Mouse (Mus musculus): ENCODE measurements around the gene Mtrf1. TPM values are rescaled to one million over a fixed set of nuclear protein-coding genes. Genes with fewer than 3 reads are reported as not detected.

Gene Mtrf1
- total RNA-seq (2017) = 20.4 and 22.2 TPM in 2 replicates

DNA sequence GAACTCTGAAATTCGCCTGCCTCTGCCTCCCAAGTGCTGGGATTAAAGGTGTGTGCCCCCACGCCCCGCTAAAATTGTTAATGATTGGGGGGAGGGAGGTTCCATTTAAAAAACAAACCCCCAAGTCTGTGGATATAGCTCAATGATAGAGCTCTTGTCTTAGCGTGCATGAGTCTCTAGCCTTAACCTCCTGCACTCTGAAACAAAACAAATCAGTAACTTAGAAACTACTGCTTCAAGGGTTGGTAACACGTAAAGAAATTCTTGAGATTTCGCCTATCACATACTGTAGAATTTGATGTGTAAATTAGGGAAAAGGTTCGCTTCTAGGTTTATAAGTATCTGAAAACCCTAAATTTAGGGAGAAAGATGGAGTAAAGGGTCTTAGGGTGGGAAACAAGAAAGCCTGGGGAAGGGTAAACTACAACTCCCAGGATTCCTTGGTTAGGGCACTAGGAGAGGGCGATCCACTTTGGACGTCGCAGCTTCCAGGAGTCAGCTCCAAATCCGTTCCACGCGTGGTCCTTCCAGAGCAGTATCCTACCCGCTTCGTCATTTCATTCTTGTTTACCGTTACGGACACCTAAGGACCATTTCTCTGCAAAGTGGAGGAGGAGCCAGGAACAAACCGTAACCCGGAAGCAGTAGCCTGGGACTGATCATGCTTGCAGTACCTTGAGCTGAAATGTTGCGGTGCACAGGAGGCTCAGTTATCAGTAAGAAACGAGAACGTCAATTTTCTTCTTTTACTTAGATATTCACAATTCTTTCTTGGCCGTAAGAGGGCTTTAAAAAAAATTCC is at the start of gene Mtrf1:
TSS of gene Mtrf1 (plus strand) at position 452 of the 802 bp plus-strand sequence.
- peak; percentile 84 to 86 for ATAC-seq (replicated peaks in 1 of 2; ENCODE audit: insufficient read depth in 1 of 2, low FRiP score in 2 of 2, low TSS enrichment in 1 of 2, low read depth in 1 of 2, poor library complexity in 2 of 2, severe bottlenecking in 2 of 2)

DNA sequence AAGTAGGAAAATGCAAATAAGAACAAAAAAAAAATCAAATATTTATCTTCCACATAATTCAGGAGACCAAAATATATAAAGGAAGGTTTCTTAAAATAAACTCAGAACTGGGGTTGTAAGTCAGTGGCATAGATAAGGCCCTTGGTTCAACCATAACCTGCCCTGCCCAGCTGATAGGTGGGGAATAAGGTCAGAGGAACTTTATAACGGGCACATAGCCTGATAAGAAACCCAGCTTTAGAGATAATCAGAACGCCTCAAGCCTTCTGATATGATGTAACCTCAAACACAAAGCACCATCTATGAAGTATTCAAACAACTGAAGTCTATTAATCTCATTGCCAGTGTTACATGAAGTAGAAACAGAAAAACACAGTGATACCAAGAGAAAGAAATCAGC is 39.5 kb upstream of the Mtrf1 start:
- ATAC-seq (replicated peaks in 1 of 2; ENCODE audit: insufficient read depth in 1 of 2, low FRiP score in 2 of 2, low TSS enrichment in 1 of 2, low read depth in 1 of 2, poor library complexity in 2 of 2, severe bottlenecking in 2 of 2) = no peak

DNA sequence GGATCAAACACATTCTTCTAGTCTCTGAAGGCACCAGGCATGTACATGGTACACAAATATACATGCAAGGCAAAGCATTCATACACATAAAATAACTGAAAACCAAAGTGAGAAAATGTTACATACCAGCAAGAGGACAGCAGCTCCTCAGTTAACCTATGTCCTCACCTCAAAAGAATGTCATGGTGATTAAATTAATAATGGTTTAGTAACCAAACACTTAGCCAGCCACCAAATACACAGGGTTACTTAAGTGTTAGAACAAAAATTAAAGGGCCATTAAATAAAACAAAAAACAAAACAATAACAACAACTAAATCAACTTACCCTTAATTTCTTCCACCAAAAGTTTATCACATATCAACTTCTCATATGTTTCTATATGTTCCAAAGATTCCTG is 20.5 kb upstream of the Mtrf1 start:
- no peak for ATAC-seq (replicated peaks in 1 of 2; ENCODE audit: insufficient read depth in 1 of 2, low FRiP score in 2 of 2, low TSS enrichment in 1 of 2, low read depth in 1 of 2, poor library complexity in 2 of 2, severe bottlenecking in 2 of 2)

DNA sequence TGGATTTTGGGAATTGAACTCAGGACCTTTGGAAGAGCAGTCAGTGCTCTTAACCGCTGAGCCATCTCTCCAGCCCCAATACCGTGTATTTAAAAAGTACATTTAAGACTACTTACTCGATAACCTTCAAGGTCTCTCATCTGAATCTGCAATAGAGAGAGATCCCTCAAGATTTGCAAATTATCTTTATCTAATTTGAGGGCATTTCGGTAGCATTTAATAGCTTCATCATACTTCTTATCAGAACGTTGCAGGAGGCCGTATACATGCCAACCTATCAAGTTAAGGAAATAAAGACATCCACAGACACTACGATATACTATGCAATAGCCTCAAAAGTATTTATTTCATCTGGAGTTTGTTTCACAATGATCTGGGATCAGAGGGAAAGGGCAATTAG is 14.5 kb upstream of the Mtrf1 start:
- ATAC-seq (replicated peaks in 1 of 2; ENCODE audit: insufficient read depth in 1 of 2, low FRiP score in 2 of 2, low TSS enrichment in 1 of 2, low read depth in 1 of 2, poor library complexity in 2 of 2, severe bottlenecking in 2 of 2) = no peak

DNA sequence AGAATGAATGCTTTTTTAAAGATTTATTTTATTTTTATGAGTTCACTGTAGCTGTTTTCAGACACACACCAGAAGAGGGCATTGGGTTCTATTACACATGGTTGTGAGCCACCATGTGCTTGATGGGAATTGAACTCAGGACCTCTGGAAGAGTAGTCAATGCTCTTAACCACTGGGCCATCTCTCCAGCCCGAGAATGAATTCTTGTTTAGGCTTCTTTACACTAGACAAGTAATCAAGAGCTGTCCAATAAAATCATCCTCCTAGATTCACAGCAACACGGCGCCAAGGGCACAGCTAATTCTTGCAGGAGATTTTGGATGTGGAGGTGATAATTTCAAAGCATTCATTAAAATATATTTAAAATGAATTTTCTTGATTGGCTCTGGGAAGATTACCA is 9.3 kb upstream of the Mtrf1 start:
- ATAC-seq (replicated peaks in 1 of 2; ENCODE audit: insufficient read depth in 1 of 2, low FRiP score in 2 of 2, low TSS enrichment in 1 of 2, low read depth in 1 of 2, poor library complexity in 2 of 2, severe bottlenecking in 2 of 2) = no peak

DNA sequence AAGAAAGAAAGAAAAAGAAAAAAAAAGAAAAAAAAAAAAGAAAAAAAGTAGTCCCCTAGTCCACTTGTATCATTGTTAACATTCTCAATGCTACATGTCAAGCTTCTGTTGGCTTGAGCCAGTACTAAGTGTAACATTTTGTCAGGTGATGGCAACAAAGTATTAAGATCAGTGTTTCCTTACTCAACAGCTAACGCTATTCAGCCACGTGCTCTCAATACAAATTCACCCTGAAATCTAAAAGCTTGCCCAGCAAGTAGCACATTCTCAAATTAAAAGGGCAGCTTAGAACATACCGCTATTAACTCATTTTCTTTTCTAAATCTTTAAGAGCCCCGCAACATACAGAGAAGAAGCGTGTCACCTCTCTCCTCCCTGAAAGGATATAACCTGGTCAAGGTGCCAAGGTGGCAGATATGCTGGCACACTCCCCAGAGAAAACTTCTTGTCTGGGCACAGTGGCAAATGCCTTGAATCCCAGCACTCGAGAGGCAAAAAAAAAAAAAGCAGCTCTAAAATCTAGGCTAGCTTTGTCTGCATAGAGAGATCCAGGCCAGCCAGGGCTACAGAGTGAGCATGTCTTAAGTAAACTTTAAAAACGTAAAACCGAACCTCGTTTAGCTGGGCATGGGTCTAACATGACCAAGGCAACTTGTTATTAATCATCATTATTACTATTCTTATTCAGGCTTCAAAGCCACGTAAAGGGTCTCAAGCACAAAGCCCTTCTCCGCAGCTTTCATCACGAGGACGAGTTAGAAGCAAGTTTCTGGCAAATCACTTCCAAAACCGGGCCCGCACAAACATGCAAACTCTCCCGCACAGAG is 7.9 kb upstream of the Mtrf1 start:
- no peak; a peak in 1 of 4 replicates for ATAC-seq (replicated peaks in 1 of 2; ENCODE audit: insufficient read depth in 1 of 2, low FRiP score in 2 of 2, low TSS enrichment in 1 of 2, low read depth in 1 of 2, poor library complexity in 2 of 2, severe bottlenecking in 2 of 2)

DNA sequence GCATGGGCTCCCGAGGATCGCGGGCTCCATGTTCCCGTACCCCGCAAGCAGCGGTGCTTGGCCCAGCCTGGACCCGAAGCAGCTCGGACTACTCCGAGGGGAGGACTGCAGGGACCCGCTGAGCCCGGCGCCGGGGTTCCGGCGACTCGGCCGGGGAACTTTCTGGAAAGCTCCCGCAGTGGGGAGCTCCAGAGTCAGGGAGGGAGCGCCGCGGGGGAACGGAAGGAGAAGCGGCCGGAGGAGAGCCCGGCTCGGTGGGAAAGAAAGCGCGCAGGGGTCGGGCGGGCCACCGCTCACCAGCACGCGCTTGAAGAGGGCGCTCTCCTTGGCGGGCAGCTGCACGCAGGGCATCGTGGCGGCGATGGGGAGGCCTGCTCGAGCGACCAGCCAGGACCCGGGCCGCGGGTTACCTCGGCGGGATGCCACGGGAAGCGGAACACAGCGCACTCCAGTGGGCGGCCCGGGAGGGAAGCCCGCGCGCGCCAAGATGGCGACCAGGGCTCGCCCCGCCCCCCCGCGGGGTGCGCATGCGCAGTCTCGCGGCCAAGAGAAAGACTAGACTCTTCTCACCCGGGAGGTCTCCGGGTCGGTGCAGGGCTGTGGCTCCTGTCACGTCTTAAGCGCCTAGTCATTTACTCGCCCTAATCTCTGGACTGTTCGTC is 7.2 kb upstream of the Mtrf1 start, which contains the start of gene Naa16:
TSS of gene Naa16 (minus strand) at position 514 of the 662 bp plus-strand sequence.
- ATAC-seq (replicated peaks in 1 of 2; ENCODE audit: insufficient read depth in 1 of 2, low FRiP score in 2 of 2, low TSS enrichment in 1 of 2, low read depth in 1 of 2, poor library complexity in 2 of 2, severe bottlenecking in 2 of 2) = peak; percentile 74 to 86

DNA sequence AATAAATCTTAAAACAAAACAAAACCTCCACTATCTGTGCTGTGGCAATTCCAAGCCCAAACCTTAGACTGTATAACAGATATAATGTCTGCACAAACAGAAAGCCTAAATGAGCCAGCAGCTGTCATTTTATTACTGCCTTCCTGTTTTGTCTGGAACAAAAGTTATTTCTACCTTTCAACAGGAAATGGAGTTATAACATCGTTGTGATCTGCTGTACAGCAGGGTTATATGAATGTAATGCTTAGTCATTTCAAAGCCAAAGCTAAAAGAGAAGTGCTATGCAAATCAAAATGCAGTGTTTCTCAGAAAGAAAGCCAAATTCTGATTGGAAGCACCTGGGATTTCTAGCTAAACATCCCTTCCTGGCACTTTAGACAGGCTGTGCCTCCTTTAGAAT is 4.3 kb upstream of the Mtrf1 start:
- ATAC-seq (replicated peaks in 1 of 2; ENCODE audit: insufficient read depth in 1 of 2, low FRiP score in 2 of 2, low TSS enrichment in 1 of 2, low read depth in 1 of 2, poor library complexity in 2 of 2, severe bottlenecking in 2 of 2) = no peak

DNA sequence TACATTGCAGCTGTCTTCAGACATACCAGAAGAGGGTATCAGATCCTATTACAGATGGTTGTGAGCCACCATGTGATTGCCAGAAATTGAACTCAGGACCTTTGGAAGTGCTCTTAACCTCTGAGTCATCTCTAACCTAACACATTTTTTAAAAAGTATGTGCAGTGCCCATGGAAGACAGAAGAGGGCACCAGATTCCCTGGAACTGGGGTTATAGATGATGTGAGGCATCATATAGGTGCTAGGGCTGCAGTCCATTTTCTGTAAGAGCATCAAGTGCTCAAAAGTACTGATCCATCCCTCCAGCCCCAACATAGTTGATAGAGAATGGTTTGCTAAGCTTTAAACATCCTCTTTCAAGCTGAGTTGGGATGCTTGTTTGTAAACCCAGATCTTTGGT is 3.0 kb upstream of the Mtrf1 start:
- ATAC-seq (replicated peaks in 1 of 2; ENCODE audit: insufficient read depth in 1 of 2, low FRiP score in 2 of 2, low TSS enrichment in 1 of 2, low read depth in 1 of 2, poor library complexity in 2 of 2, severe bottlenecking in 2 of 2) = peak; percentile 25 to 40; a peak in 2 of 4 replicates

DNA sequence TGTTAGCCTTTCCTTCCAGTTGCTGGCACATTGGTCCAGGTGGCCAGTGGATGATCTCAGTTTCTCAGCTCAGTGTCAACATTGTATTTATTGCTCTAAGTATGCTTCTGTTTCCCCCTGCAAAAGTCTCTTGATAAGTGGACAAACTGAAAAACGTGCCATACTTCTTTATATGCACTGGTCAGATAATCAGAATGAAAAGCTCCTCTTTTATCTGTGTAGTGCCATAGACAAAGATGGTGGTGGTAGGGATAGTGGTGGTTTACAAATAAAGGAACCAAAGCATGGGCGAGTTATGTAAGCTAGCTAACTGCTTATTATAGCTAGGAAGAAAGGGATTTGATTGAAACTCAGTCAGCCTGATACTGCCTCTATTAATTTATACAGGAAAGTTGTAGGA is 10.1 kb downstream of the Mtrf1 start:
- no peak for ATAC-seq (replicated peaks in 1 of 2; ENCODE audit: insufficient read depth in 1 of 2, low FRiP score in 2 of 2, low TSS enrichment in 1 of 2, low read depth in 1 of 2, poor library complexity in 2 of 2, severe bottlenecking in 2 of 2)

DNA sequence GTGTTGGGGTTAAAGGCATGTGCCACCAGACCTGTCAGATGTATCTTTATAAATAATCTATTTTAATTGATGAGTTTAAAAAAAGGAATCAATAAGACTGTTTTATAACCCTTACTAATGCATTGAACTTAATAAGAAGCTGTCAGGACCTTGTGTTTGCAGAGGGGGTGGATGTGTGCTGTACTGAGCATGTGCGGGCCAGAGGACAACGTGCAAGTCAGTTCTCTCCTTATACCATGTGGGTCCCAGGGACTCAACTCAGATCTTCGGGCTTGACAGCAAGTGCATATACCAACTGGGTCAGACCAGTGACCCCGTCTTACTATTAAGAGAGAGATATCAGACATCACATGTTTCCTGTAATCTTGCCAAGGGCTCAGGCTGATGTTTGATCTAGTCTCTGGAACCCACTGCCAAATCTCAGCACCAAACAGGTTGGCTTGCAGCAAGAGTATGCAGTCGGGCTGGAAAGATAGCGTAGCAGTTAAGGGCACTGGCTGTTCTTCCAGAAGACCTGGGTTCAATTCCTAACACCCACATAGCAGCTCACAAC is 11.8 kb downstream of the Mtrf1 start:
- ATAC-seq (replicated peaks in 1 of 2; ENCODE audit: insufficient read depth in 1 of 2, low FRiP score in 2 of 2, low TSS enrichment in 1 of 2, low read depth in 1 of 2, poor library complexity in 2 of 2, severe bottlenecking in 2 of 2) = no peak

DNA sequence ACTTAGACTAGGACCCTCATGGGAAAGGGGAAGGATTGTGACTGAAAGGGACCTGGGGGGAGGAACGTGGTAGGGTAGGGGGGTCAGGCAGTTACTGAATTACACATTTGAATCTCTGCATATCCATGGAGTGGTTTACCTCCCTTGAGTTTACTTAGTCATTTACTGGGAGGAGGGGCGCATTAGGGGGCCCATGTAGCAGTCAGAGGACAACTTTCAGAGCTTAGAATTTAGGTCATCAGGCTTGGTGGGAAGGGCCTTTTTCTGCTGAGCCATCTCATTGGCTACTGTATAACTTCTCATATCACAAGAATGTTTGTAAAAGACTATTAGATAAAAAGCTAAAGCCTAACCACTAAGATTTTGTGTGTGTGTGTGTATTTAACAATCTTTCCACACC is 13.1 kb downstream of the Mtrf1 start:
- ATAC-seq (replicated peaks in 1 of 2; ENCODE audit: insufficient read depth in 1 of 2, low FRiP score in 2 of 2, low TSS enrichment in 1 of 2, low read depth in 1 of 2, poor library complexity in 2 of 2, severe bottlenecking in 2 of 2) = no peak

DNA sequence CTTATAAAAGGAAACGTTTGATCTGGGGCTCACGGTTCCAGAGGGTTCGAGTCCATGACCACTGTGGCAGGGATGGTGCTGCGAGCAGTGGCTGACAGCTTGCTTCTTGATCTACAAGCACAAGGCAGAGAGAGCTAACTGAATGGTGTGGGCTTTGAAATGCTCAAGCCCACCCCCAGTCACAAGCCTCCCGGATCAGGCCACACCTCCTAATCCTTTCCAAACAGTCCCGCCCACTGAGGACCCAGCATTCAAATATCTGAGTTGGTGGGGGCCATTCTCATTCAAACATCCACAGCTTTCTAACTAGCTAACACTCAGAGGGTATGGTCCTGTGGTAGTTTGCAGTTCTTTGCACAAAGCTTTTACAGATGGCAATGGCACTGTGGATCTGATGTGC is 15.5 kb downstream of the Mtrf1 start:
- no peak for ATAC-seq (replicated peaks in 1 of 2; ENCODE audit: insufficient read depth in 1 of 2, low FRiP score in 2 of 2, low TSS enrichment in 1 of 2, low read depth in 1 of 2, poor library complexity in 2 of 2, severe bottlenecking in 2 of 2)

DNA sequence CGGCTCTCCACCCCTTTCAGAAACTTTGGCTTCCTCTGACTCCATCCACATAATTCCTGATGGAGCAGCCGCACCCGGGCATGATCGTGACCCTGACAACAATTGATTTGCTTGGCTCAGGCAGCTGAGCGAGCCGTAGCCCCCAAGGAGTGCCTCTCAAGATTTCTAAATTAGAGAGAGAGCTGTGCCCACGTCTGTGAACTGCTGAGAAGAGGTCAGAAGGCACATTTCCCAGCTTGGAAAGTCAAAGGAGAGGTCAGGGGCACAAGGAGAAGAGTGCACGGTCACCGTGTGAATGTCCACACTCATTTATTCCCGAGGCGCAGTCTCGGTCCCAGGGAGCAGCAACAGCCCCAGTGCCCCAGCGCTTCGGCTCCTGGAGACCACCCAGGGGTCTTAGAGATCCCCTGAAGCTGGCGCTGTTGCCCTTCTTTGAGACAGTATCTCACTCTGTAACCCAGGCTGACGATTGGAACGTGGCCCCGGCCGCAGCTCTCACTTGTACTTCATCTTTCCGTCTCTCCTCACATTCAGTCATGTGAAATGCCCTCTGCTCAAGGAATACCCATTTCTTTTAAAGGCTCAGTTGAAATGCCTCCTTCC is 22.6 kb downstream of the Mtrf1 start:
- ATAC-seq (replicated peaks in 1 of 2; ENCODE audit: insufficient read depth in 1 of 2, low FRiP score in 2 of 2, low TSS enrichment in 1 of 2, low read depth in 1 of 2, poor library complexity in 2 of 2, severe bottlenecking in 2 of 2) = no peak

DNA sequence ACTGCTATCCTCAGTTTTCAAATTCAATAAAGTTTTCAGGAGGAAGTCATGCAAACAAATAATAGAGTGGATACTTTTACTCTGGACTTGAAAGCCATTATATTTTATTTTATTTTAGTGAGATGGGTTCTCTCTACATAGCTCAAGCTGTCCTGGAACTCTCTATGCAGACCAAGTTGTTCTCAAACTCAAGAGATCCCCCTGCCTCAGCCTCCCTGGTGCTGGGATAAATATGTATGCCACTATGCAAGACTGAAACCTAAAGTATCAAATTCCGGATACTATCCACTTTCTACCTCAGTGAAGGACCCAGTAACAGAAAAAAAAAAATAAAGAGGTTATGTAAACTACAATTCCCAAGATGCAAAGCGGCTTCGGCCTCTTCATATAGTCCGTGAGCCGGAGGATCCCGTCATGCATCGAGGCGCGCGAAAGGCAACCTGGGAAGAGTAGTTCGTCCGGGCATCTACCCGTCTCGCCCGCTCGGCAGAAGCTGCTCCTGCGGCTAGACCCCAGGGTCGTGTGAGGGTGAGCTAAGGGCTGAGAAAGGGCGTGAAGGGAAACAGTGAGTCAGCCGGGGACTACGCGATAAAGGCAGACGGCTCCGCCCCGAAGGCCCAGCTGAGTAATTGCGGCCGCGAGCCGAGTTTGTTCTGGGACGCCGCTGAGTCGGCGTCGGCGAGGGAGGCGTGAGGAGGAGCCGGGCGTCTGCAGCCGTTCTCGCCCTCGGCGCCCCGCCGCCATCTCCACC is 28.6 kb downstream of the Mtrf1 start, which contains the start of gene Kbtbd7:
TSS of gene Kbtbd7 (plus strand) at position 533 of the 751 bp plus-strand sequence.
- ATAC-seq (replicated peaks in 1 of 2; ENCODE audit: insufficient read depth in 1 of 2, low FRiP score in 2 of 2, low TSS enrichment in 1 of 2, low read depth in 1 of 2, poor library complexity in 2 of 2, severe bottlenecking in 2 of 2) = peak; percentile 99

DNA sequence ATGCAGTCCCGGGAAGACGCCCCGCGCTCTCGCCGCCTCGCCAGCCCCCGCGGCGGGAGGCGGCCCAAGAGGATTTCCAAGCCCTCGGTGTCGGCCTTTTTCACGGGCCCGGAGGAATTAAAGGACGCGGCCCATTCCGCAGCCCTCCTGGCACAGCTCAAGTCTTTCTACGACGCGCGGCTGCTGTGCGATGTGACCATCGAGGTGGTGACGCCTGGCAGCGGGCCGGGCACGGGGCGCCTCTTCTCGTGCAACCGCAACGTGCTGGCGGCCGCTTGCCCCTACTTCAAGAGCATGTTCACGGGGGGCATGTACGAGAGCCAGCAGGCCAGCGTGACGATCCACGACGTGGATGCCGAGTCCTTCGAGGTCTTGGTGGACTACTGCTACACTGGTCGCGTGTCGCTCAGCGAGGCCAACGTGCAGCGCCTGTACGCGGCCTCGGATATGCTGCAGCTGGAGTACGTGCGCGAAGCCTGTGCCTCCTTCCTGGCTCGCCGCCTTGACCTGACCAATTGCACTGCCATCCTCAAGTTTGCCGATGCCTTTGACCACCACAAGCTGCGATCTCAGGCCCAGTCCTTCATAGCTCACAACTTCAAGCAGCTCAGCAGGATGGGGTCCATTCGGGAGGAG is 29.3 kb downstream of the Mtrf1 start:
- ATAC-seq (replicated peaks in 1 of 2; ENCODE audit: insufficient read depth in 1 of 2, low FRiP score in 2 of 2, low TSS enrichment in 1 of 2, low read depth in 1 of 2, poor library complexity in 2 of 2, severe bottlenecking in 2 of 2) = peak in 1 of 2 experiments; percentile 5; a peak in 1 of 4 replicates
